ENCODE assay signal across 27 mouse cellular contexts in the genomic region with DNA sequence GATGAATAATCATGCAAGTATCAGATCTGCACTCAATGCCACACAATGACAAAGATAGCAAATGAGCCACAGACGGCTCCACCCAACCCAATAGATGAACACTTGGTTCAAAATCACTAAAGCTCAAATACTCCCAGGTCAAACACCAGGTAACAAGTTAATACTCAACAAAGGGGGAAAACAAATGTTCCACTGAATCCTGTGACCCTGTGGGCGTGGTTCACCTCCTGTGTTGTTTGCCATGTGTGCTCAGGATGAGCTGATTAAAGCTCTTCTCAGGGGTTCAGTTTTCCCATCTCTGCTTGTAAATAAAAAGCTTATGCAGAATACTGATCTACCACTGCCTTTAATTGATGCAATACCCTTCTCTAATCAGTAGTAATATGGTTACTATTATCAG. TPM values are rescaled to one million over a fixed set of nuclear protein-coding genes. Genes with fewer than 3 reads are reported as not detected.
"Had no signal": no experiment of that assay in that cellular context is flagged by ENCODE, and none has a peak within 500 bp of the region (broad histone marks: within the 10 kb centered on the region; RNA-seq: fewer than 3 reads in every experiment).

No protein-coding gene starts in this region.

- H3K4me3 ChIP-seq: gastrocnemius, adult 2 months; heart, adult 2 months; heart, embryonic 13.5 days; heart, embryonic 15.5 days; hindbrain, embryonic 13.5 days; hindbrain, embryonic 15.5 days; kidney, embryonic 15.5 days; limb, embryonic 13.5 days; limb, embryonic 15.5 days had no signal

- H3K27ac ChIP-seq: gastrocnemius, adult 2 months; heart, adult 2 months; heart, embryonic 13.5 days; heart, embryonic 15.5 days; hindbrain, embryonic 13.5 days; hindbrain, embryonic 15.5 days; hindbrain, postnatal 0 days; kidney, embryonic 15.5 days; kidney, postnatal 0 days; limb, embryonic 13.5 days; limb, embryonic 15.5 days had no signal

- H3K9me3 ChIP-seq: heart, embryonic 13.5 days; heart, embryonic 15.5 days; hindbrain, embryonic 13.5 days; hindbrain, embryonic 15.5 days; kidney, embryonic 15.5 days; limb, embryonic 13.5 days; limb, embryonic 15.5 days had no signal

- H3K4me1 ChIP-seq: heart, embryonic 13.5 days; heart, embryonic 15.5 days; hindbrain, embryonic 13.5 days; hindbrain, embryonic 15.5 days; kidney, embryonic 15.5 days; limb, embryonic 13.5 days; limb, embryonic 15.5 days had no signal

- H3K27me3 ChIP-seq: heart, embryonic 13.5 days; heart, embryonic 15.5 days; hindbrain, embryonic 13.5 days; hindbrain, embryonic 15.5 days; kidney, embryonic 15.5 days; limb, embryonic 13.5 days; limb, embryonic 15.5 days had no signal

- H3K9ac ChIP-seq: forebrain, postnatal 0 days; heart, embryonic 13.5 days; heart, embryonic 15.5 days; hindbrain, embryonic 13.5 days; hindbrain, embryonic 15.5 days; kidney, embryonic 15.5 days; limb, embryonic 13.5 days; limb, embryonic 15.5 days had no signal

- DNase-seq: forebrain, postnatal 0 days; gastrocnemius, adult 2 months; gastrocnemius, postnatal 14 days; gastrocnemius, postnatal 36 days; heart, adult 2 months; heart, postnatal 14 days; heart, postnatal 36 days; kidney, adult 11 months; kidney, adult 2 months; kidney, adult 9 months; kidney, postnatal 14 days; kidney, postnatal 36 days; layer of hippocampus, adult 9-11 months; layer of hippocampus, postnatal 36 days; left cerebral cortex, postnatal 4 days had no signal

- H3K4me2 ChIP-seq: heart, embryonic 11.5 days; heart, embryonic 13.5 days; heart, embryonic 15.5 days; hindbrain, embryonic 13.5 days; hindbrain, embryonic 15.5 days; kidney, embryonic 15.5 days; limb, embryonic 13.5 days; limb, embryonic 15.5 days had no signal

- ATAC-seq: forebrain, postnatal 0 days; hindbrain, postnatal 0 days; intestine, embryonic 16.5 days had no signal

- H3K36me3 ChIP-seq: heart, embryonic 13.5 days; heart, embryonic 15.5 days; hindbrain, embryonic 13.5 days; hindbrain, embryonic 15.5 days; kidney, embryonic 15.5 days; limb, embryonic 13.5 days; limb, embryonic 15.5 days had no signal

RNA-seq across cellular contexts. Expression of gene Il1rn, which starts 14.5 kb away (rescaled TPM):
- polyA plus RNA-seq: forebrain, postnatal 0 days; heart, embryonic 11.5 days; hindbrain, embryonic 11.5 days; hindbrain, embryonic 15.5 days had no signal
